Mouse (Mus musculus) neural tube, embryonic 13.5 days (tissue): ENCODE data around the gene Ttc39b. TPM values are rescaled to one million over a fixed set of nuclear protein-coding genes. Genes with fewer than 3 reads are reported as not detected.
"Not testable (repeated sequence)": the region's sequence is repeated elsewhere in the genome, so short reads cannot be mapped to it uniquely, and the experiment has no call there.

ENCODE experiments used
- ATAC-seq: fragments of 200-750 bp; cut with Nextera tagmentation; 2 replicates; pipeline ENCODE4 v1.8.0; 2017; ENCODE audit warnings: low read depth, mild to moderate bottlenecking, moderate TSS enrichment, moderate library complexity
- H3K27ac ChIP-seq: fragments of 300-500 bp; sonication (generic); replicated peaks from 2 replicates; pipeline ENCODE4 v1.5.1; 2015; ENCODE audit warnings: moderate library complexity, mild to moderate bottlenecking, inconsistent platforms
- H3K27me3 ChIP-seq: fragments of 300-500 bp; sonication (generic); 2 replicates; pipeline ENCODE4 v1.6.1; 2015; ENCODE audit warnings: mild to moderate bottlenecking, inconsistent platforms
- H3K36me3 ChIP-seq: fragments of 300-500 bp; sonication (generic); 2 replicates; pipeline ENCODE4 v1.6.1; 2015; ENCODE audit warnings: mild to moderate bottlenecking, inconsistent platforms
- H3K4me1 ChIP-seq: fragments of 300-500 bp; sonication (generic); replicated peaks from 2 replicates; pipeline ENCODE4 v1.6.1; 2015; ENCODE audit warnings: inconsistent platforms
- H3K4me2 ChIP-seq: fragments of 300-500 bp; sonication (generic); 2 replicates; pipeline ENCODE4 v1.6.1; 2015; ENCODE audit warnings: inconsistent platforms, mild to moderate bottlenecking, moderate library complexity
- H3K4me3 ChIP-seq: fragments of 300-500 bp; sonication (generic); 2 replicates; pipeline ENCODE4 v1.5.1; 2015; ENCODE audit warnings: mild to moderate bottlenecking, inconsistent platforms
- H3K9ac ChIP-seq: fragments of 300-500 bp; sonication (generic); 2 replicates; pipeline ENCODE4 v1.6.1; 2015; ENCODE audit warnings: moderate library complexity, mild to moderate bottlenecking, inconsistent platforms
- H3K9me3 ChIP-seq: fragments of 300-500 bp; sonication (generic); 2 replicates; pipeline ENCODE4 v1.6.1; 2016; ENCODE audit warnings: inconsistent platforms
- WGBS: fragments of 180-500 bp; shearing (Covaris S2); methylation state at CpG from one replicate; pipeline ENCODE4 v1.1.7; 2015; 5-methylcytosine and 5-hydroxymethylcytosine counted together
- polyA plus RNA-seq: library from polyadenylated mRNA; unstranded; fragments of >200 nt; fragmentation: Nextera tagmentation; extraction: Ambion mirVana; gene quantifications from 2 replicates; pipeline ENCODE4 v1.2.1, GENCODE M21; 2015

Ttc39b gene
- polyA plus RNA-seq, 1 experiment from 2014 or later, result 4.5 TPM

- H3K4me1 ChIP-seq, result peaks cover 12% of the 10 kb centered on the region
- H3K9me3 ChIP-seq, H3K9ac ChIP-seq, H3K36me3 ChIP-seq, H3K4me3 ChIP-seq, H3K27ac ChIP-seq, H3K4me2 ChIP-seq, H3K27me3 ChIP-seq, ATAC-seq: not testable (repeated sequence)
- 74% methylated on average over 2 of the region's 3 CpGs for WGBS
Observed at GRCm38 (mm10) chr4:83235304-83235703, 88.8 kb downstream of the Ttc39b start.

- H3K27me3 ChIP-seq, result no peaks in the 10 kb centered on the region
- H3K27ac ChIP-seq, result no peak overlapping the region
- H3K4me3 ChIP-seq, result no peak overlapping the region
- H3K4me2 ChIP-seq, result no peak overlapping the region
- 0 out of 2 replicates have a peak, but pooled peaks cover 5% of the 10 kb centered on the region for H3K36me3 ChIP-seq
- no peak for ATAC-seq
- H3K9me3 ChIP-seq, result no peaks in the 10 kb centered on the region
- H3K9ac ChIP-seq, result no peak overlapping the region
- H3K4me1 ChIP-seq, result peaks cover 12% of the 10 kb centered on the region
- WGBS, result 91% methylated on average over 11 of the region's 11 CpGs
Observed at GRCm38 (mm10) chr4:83234739-83235138, 89.3 kb downstream of the Ttc39b start.

DNA sequence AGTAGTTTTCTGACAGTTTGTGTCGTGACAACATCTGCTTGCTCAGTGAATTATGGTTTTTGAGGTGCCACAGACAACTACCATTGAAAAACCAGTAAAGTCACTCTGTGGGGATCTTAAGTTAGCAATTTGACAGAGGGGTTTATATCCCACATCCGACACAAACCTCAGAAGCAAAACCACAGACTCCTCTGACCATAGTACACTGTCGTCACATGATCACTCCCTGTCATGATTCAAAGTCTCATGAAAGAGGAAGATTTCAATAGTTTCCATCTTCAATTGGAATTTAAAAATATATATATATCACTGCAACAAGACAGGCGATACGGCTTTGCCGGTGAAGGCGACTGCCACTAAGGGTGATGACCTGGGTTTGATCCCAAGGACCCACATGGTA lies 89.9 kb downstream of the Ttc39b start:
- 89% methylated on average over 7 of the region's 7 CpGs for WGBS
- no peaks in the 10 kb centered on the region for H3K27me3 ChIP-seq

GRCm38 (mm10) chr4:83233181-83234123 lies 90.6 kb downstream of the Ttc39b start:
- H3K4me2 ChIP-seq, result no peak overlapping the region
- no peak overlapping the region for H3K4me3 ChIP-seq
- no peaks in the 10 kb centered on the region for H3K9me3 ChIP-seq
- peak overlapping the region; percentile 55 for H3K27ac ChIP-seq
- H3K36me3 ChIP-seq, result 0 out of 2 replicates have a peak, but pooled peaks cover 5% of the 10 kb centered on the region
- no peaks in the 10 kb centered on the region for H3K27me3 ChIP-seq
- H3K9ac ChIP-seq, result no peak overlapping the region
- H3K4me1 ChIP-seq, result peaks cover 12% of the 10 kb centered on the region
- peak; percentile 63; the same call in 1 of the 2 replicates for ATAC-seq
- WGBS, result 78% methylated on average over 22 of the region's 22 CpGs

More for the DNA sequence above, 89.9 kb downstream of the Ttc39b start:
- no peak for ATAC-seq
- Histone ChIP-seq H3K36me3 (0 out of 2 replicates have a peak, but pooled peaks cover 5% of the 10 kb centered on the region), H3K4me3 (no peak overlapping the region), H3K4me1 (peaks cover 12% of the 10 kb centered on the region), H3K27ac (no peak overlapping the region), H3K9ac (no peak overlapping the region), H3K9me3 (no peaks in the 10 kb centered on the region), H3K4me2 (no peak overlapping the region)

GRCm38 (mm10) chr4:83232315-83232880 lies 91.7 kb downstream of the Ttc39b start:
- Histone ChIP-seq H3K27me3 (no peaks in the 10 kb centered on the region), H3K4me2 (no peak overlapping the region), H3K36me3 (0 out of 2 replicates have a peak, but pooled peaks cover 5% of the 10 kb centered on the region), H3K9me3 (no peaks in the 10 kb centered on the region), H3K27ac (no peak overlapping the region), H3K4me1 (peaks cover 12% of the 10 kb centered on the region), H3K9ac (no peak overlapping the region), H3K4me3 (no peak overlapping the region)
- 87% methylated on average over 9 of the region's 9 CpGs for WGBS
- ATAC-seq, result no peak

- no peak overlapping the region for H3K9ac ChIP-seq
- no peak overlapping the region for H3K27ac ChIP-seq
- WGBS, result 80% methylated on average over 9 of the region's 9 CpGs
- H3K4me1 ChIP-seq, result peaks cover 11% of the 10 kb centered on the region
- no peaks in the 10 kb centered on the region for H3K27me3 ChIP-seq
- H3K36me3 ChIP-seq, result no peaks in the 10 kb centered on the region
- ATAC-seq, result no peak
- H3K9me3 ChIP-seq, result no peaks in the 10 kb centered on the region
- no peak overlapping the region for H3K4me3 ChIP-seq
- no peak overlapping the region for H3K4me2 ChIP-seq
Observed at GRCm38 (mm10) chr4:83228664-83229283, 95.3 kb downstream of the Ttc39b start.

DNA sequence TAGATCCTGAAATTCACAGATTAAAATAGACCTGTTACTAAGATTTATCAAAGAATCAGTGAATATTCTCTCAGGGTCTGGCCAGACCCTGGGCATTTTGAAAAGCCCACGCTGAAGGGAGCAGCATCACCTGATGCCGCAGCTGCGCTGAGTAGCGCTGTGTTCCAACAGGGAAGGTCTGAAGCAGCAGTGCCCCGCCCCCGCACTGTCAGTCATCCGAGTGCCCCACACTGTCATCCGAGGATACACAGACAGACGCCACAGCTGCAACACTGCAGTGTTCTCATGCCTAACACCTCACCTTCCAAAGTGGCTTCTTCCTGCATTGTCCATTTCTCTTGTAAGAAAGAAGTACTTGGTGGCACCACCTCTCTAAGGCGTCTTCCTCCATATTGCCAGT lies 96.0 kb downstream of the Ttc39b start:
- no peak overlapping the region for H3K27ac ChIP-seq
- H3K4me1 ChIP-seq, result peaks cover 4% of the 10 kb centered on the region; the same call in 1 of the 2 replicates
- H3K9me3 ChIP-seq, result no peaks in the 10 kb centered on the region
- WGBS, result 75% methylated on average over 10 of the region's 10 CpGs
- H3K9ac ChIP-seq, result no peak overlapping the region
- no peak for ATAC-seq
- no peaks in the 10 kb centered on the region for H3K27me3 ChIP-seq
- no peak overlapping the region for H3K4me3 ChIP-seq
- no peak overlapping the region for H3K4me2 ChIP-seq
- no peaks in the 10 kb centered on the region for H3K36me3 ChIP-seq

- no peak overlapping the region for H3K27ac ChIP-seq
Observed at GRCm38 (mm10) chr4:83225633-83226360, 98.3 kb downstream of the Ttc39b start.

DNA sequence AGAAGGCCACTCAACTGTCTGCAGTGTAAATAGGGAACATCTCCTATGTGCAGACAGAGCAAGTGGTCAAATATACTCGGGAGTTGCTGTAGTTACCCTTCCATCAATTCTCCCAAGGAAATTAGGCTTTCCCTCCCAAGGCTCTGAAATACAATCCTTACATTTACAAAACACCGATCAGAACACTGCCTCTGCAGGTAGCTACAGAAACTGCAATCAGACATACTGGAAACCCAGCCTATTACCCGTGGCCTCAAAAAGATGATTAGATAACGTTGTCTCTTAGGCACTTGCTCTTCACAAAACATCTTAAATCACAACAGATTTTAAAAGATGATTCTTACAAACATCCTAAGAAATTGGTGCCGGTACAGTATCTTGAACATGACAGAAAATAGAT lies 99.8 kb downstream of the Ttc39b start:
- H3K27ac ChIP-seq, result no peak overlapping the region
- no peak overlapping the region for H3K4me3 ChIP-seq
- no peaks in the 10 kb centered on the region for H3K36me3 ChIP-seq
- no peak overlapping the region for H3K4me2 ChIP-seq
- no peaks in the 10 kb centered on the region for H3K4me1 ChIP-seq
- no peak for ATAC-seq
- WGBS, result 42% methylated on average over 5 of the region's 5 CpGs
- H3K27me3 ChIP-seq, result no peaks in the 10 kb centered on the region
- no peak overlapping the region for H3K9ac ChIP-seq
- H3K9me3 ChIP-seq, result no peaks in the 10 kb centered on the region

More at GRCm38 (mm10) chr4:83225633-83226360, 98.3 kb downstream of the Ttc39b start:
- Histone ChIP-seq H3K4me1 (no peaks in the 10 kb centered on the region), H3K9ac (no peak overlapping the region), H3K27me3 (no peaks in the 10 kb centered on the region), H3K4me2 (no peak overlapping the region), H3K9me3 (no peaks in the 10 kb centered on the region), H3K4me3 (no peak overlapping the region), H3K36me3 (no peaks in the 10 kb centered on the region)
- ATAC-seq, result no peak
- 67% methylated on average over 8 of the region's 8 CpGs for WGBS

DNA sequence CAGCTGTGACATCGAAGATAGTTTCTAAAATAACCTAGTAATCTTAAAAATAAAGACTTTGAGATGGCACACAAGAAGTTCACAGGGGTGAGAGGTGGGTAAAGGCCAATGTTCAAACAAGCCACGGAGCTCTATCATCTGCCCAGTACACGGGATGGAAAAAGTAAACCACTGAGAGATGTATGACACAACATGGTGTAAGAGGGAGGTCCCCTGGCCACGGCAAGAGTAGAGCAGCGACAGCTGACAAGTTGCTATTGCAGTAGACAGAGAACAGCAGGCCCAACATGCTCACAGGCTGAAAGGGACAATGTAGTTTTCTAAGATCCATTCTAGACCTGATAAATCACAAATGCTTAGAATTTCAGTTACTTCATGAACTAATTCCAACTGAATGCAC lies 100.9 kb downstream of the Ttc39b start:
- Histone ChIP-seq H3K4me3 (no peak overlapping the region), H3K36me3 (no peaks in the 10 kb centered on the region), H3K9me3 (no peaks in the 10 kb centered on the region), H3K9ac (no peak overlapping the region), H3K27me3 (no peaks in the 10 kb centered on the region), H3K4me2 (no peak overlapping the region), H3K27ac (no peak overlapping the region), H3K4me1 (no peaks in the 10 kb centered on the region)
- ATAC-seq, result no peak
- WGBS, result 82% methylated on average over 5 of the region's 5 CpGs

DNA sequence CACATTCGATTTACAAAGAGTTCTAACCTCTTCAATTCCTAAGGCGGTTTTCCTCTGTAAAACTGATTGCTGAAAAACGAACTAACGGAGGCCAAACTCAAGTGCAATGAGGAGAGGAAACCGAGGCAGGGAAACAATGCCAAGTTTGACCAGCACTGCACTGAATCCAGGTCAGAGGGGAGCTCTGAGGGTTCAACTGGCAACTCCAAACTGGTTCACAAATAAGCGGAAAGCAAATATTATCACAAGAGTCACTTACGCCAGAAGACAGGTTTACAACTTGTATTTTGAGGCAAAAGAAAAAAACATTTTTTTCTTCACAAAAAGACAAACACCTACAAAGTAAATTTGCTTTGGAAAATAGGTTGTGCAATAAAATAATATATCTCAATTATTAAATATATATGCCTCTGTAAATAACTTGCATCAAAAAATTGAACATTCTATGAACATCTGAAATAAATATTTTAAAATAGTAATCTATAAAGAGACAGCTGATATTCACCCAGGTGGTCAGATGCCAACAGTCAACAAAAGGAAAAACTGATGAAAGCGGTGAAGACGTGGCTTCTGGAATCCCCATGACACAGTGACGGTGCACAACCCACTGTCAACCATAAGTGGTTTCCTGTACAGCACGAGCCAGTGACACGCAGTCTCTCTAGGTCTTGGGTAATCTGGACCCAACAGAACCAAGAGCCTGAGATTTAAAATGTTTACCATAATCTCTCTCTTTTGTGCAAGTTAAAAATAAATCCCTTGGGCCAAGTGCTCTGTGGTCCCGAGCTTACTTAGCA lies 103.1 kb downstream of the Ttc39b start:
- H3K9me3 ChIP-seq, result no peaks in the 10 kb centered on the region
- H3K4me2 ChIP-seq, result no peak overlapping the region
- H3K4me3 ChIP-seq, result no peak overlapping the region
- H3K36me3 ChIP-seq, result no peaks in the 10 kb centered on the region
- WGBS, result 87% methylated on average over 13 of the region's 13 CpGs
- H3K4me1 ChIP-seq, result no peaks in the 10 kb centered on the region
- ATAC-seq, result no peak
- H3K9ac ChIP-seq, result no peak overlapping the region
- no peak overlapping the region for H3K27ac ChIP-seq
- H3K27me3 ChIP-seq, result no peaks in the 10 kb centered on the region
